Mouse (Mus musculus): Measurements from ENCODE around the gene Tnfrsf18. TPM values are rescaled to one million over a fixed set of nuclear protein-coding genes. Genes with fewer than 3 reads are reported as not detected.

The Tnfrsf18 gene
- total and polyA plus RNA-seq, 3 experiments: 9.3 to 16.2 TPM; not detected in 1

DNA sequence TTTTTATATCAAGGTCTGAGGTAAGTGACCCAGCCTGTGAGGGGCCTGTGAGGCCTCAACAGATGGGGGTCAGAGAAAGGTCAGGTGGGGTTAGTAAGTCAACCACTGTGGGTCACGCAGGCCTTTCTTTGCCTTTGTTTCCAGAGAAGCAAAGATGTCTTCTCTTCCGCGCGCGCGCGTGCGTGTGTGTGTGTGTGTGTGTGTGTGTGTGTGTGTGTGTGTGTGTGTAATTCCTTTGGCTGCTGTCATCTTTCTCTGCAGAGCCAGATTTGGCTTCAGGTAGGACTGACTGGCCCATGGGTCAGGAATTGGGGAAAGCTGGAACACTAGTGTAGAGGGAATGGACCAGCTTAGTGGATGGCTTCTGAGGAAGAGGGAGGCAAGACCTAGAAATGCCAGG is 43.7 kb downstream of the Tnfrsf18 start:
- DNase-seq (ENCODE audit: low read depth, low spot score): no peak
- no peak overlapping the region for H3K9ac ChIP-seq (ENCODE audit: control insufficient read depth, low read depth, low read length, poor library complexity, severe bottlenecking)
- H3K9me3 ChIP-seq (replicated peaks; ENCODE audit: insufficient read depth, low read length): no peaks in the 10 kb centered on the region
- no peak overlapping the region for H3K27ac ChIP-seq (ENCODE audit: control insufficient read depth, low read depth, low read length)
- H3K27me3 ChIP-seq (ENCODE audit: control insufficient read depth in 1 of 2, insufficient read depth in 2 of 2, low read length in 2 of 2): no peaks in the 10 kb centered on the region
- no peak overlapping the region for H3K4me3 ChIP-seq (ENCODE audit: control insufficient read depth in 1 of 2, insufficient read depth in 1 of 2, low read depth in 2 of 2, low read length in 2 of 2)
- TF ChIP-seq SMC3 (IDR thresholded peaks at IDR 0.05; ENCODE audit: low read depth, low read length) (no peak), SIN3A (IDR thresholded peaks at IDR 0.05; ENCODE audit: low read length) (no peak), ELF1 (IDR thresholded peaks at IDR 0.05; ENCODE audit: low read depth, low read length) (no peak), E2F4 (IDR thresholded peaks at IDR 0.05; ENCODE audit: borderline replicate concordance, low read depth, low read length) (no peak), USF1 (IDR thresholded peaks at IDR 0.05; ENCODE audit: low read depth, low read length) (no peak), POLR2A (IDR thresholded peaks at IDR 0.05; ENCODE audit: control insufficient read depth in 1 of 2, insufficient read depth in 1 of 2, low read depth in 1 of 2, low read length in 2 of 2, poor library complexity in 1 of 2) (no peak), ETS1 (IDR thresholded peaks at IDR 0.05; ENCODE audit: low read depth, low read length) (no peak)
- H3K36me3 ChIP-seq (ENCODE audit: control insufficient read depth in 1 of 2, insufficient read depth in 2 of 2, low read length in 2 of 2): peaks cover 0 to 7% of the 10 kb centered on the region in 2 experiments; a peak in 2 of 4 replicates
- H3K79me2 ChIP-seq (ENCODE audit: control insufficient read depth, insufficient read depth, low read length, poor library complexity): no peaks in the 10 kb centered on the region
- H3K4me1 ChIP-seq (ENCODE audit: control insufficient read depth in 1 of 2, insufficient read depth in 2 of 2, low read length in 2 of 2): peaks cover 0 to 14% of the 10 kb centered on the region in 2 experiments; a peak in 3 of 4 replicates

DNA sequence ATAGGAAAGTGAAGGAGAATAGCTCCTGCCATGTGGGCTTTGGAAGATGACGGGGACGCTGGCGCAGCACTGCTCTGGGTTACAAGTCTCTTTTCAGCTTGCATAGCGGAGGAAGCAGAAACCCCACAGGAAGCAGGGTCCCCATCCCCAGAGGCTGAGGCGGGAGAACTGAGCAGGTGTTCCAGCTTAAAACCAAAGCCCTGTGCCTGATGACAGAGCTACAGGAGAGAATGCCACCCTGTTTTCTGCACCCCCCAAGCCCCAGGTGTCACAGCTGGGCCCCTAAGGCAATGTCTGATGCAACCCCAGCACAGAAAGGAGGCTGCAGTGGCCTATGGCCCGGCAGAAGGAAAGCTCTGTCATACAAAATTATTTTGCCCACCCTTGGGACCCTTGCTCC is 44.3 kb downstream of the Tnfrsf18 start:
- no peak for TF ChIP-seq NRF1 (IDR thresholded peaks at IDR 0.05; ENCODE audit: insufficient read depth, low read depth, low read length, poor library complexity, severe bottlenecking)
- no peak for TF ChIP-seq GABPA (IDR thresholded peaks at IDR 0.05; ENCODE audit: low read depth, low read length)
- no peak for TF ChIP-seq GATA1 (IDR thresholded peaks at IDR 0.05; ENCODE audit: low read depth, low read length)
- TF ChIP-seq TBP (IDR thresholded peaks at IDR 0.05; ENCODE audit: low read depth, low read length): no peak
- no peak for TF ChIP-seq POLR2AphosphoS5 (IDR thresholded peaks at IDR 0.05; ENCODE audit: borderline replicate concordance, low read depth, low read length)
- no peak for TF ChIP-seq ZMIZ1 (IDR thresholded peaks at IDR 0.05; ENCODE audit: low read depth, low read length)
- TF ChIP-seq MAFK (IDR thresholded peaks at IDR 0.05; ENCODE audit: borderline replicate concordance, low read depth, low read length): no peak
- TF ChIP-seq MYC (IDR thresholded peaks at IDR 0.05; ENCODE audit: low read depth, low read length): no peak
- no peak for TF ChIP-seq UBTF (IDR thresholded peaks at IDR 0.05; ENCODE audit: borderline replicate concordance, insufficient read depth, low read depth, low read length)
- TF ChIP-seq BHLHE40 (IDR thresholded peaks at IDR 0.05; ENCODE audit: borderline replicate concordance, low read depth, low read length): no peak
- TF ChIP-seq POLR2A (IDR thresholded peaks at IDR 0.05; ENCODE audit: control insufficient read depth in 1 of 2, insufficient read depth in 1 of 2, low read depth in 1 of 2, low read length in 2 of 2, poor library complexity in 1 of 2): no peak
- TF ChIP-seq ETS1 (IDR thresholded peaks at IDR 0.05; ENCODE audit: low read depth, low read length): no peak
- Histone ChIP-seq H3K4me1 (ENCODE audit: control insufficient read depth in 1 of 2, insufficient read depth in 2 of 2, low read length in 2 of 2) (peaks cover 0 to 14% of the 10 kb centered on the region in 2 experiments; a peak in 3 of 4 replicates), H3K36me3 (ENCODE audit: control insufficient read depth in 1 of 2, insufficient read depth in 2 of 2, low read length in 2 of 2) (peaks cover 0 to 7% of the 10 kb centered on the region in 2 experiments; a peak in 2 of 4 replicates), H3K27me3 (ENCODE audit: control insufficient read depth in 1 of 2, insufficient read depth in 2 of 2, low read length in 2 of 2) (no peaks in the 10 kb centered on the region), H3K9ac (ENCODE audit: control insufficient read depth, low read depth, low read length, poor library complexity, severe bottlenecking) (no peak overlapping the region), H3K4me3 (ENCODE audit: control insufficient read depth in 1 of 2, insufficient read depth in 1 of 2, low read depth in 2 of 2, low read length in 2 of 2) (no peak overlapping the region), H3K9me3 (replicated peaks; ENCODE audit: insufficient read depth, low read length) (no peaks in the 10 kb centered on the region), H3K79me2 (ENCODE audit: control insufficient read depth, insufficient read depth, low read length, poor library complexity) (no peaks in the 10 kb centered on the region), H3K27ac (ENCODE audit: control insufficient read depth, low read depth, low read length) (no peak overlapping the region)
- DNase-seq (ENCODE audit: low read depth, low spot score): no peak
